Comparison of ENCODE assay signal across 13 mouse cellular contexts in genomic region chr6:99845508-99845846, GRCm38 (mm10).
DNase-seq lines count a peak whose midpoint lies in the region; ATAC-seq lines count a peak whose summit lies in the region.
"Had no signal": no experiment of that assay in that cellular context is flagged by ENCODE, and none has a peak within 500 bp of the region (broad histone marks: within the 10 kb centered on the region; RNA-seq: fewer than 3 reads in every experiment).

No protein-coding gene starts in this region.

- no peak overlapping the region for H3K4me3 ChIP-seq in neural tube, embryonic 12.5 days
- H3K4me3 ChIP-seq in neural tube, embryonic 15.5 days (replicated peaks) = no peak overlapping the region
- H3K4me3 ChIP-seq in forebrain, embryonic 16.5 days (replicated peaks; ENCODE audit: low read length) = no peak overlapping the region
- H3K4me3 ChIP-seq: heart, adult 2 months; megakaryocyte, embryonic 14.5 days had no signal

- H3K9me3 ChIP-seq in neural tube, embryonic 12.5 days = no peaks in the 10 kb centered on the region
- no peaks in the 10 kb centered on the region for H3K9me3 ChIP-seq in neural tube, embryonic 15.5 days (replicated peaks)
- H3K9me3 ChIP-seq in forebrain, embryonic 16.5 days (ENCODE audit: control insufficient read depth, low read length) = no peaks in the 10 kb centered on the region
- H3K9me3 ChIP-seq: megakaryocyte, embryonic 14.5 days had no signal

- no peak overlapping the region for H3K4me2 ChIP-seq in neural tube, embryonic 12.5 days (replicated peaks)
- H3K4me2 ChIP-seq in neural tube, embryonic 15.5 days = no peak overlapping the region
- no peak overlapping the region for H3K4me2 ChIP-seq in forebrain, embryonic 16.5 days (ENCODE audit: low read length)

- H3K4me1 ChIP-seq in neural tube, embryonic 12.5 days = peaks cover 24% of the 10 kb centered on the region
- peaks cover 17% of the 10 kb centered on the region for H3K4me1 ChIP-seq in neural tube, embryonic 15.5 days
- peaks cover 14% of the 10 kb centered on the region for H3K4me1 ChIP-seq in forebrain, embryonic 16.5 days (replicated peaks; ENCODE audit: control insufficient read depth, insufficient read depth, low read length)
- H3K4me1 ChIP-seq: megakaryocyte, embryonic 14.5 days had no signal

- intact Hi-C loops in gastrocnemius, postnatal 14 days (cut with DNase I; ENCODE audit: low total_unique reads) = no loop called here

- peak; percentile 39 for ATAC-seq in neural tube, embryonic 12.5 days (ENCODE audit: low FRiP score, low read depth)
- ATAC-seq in neural tube, embryonic 15.5 days (ENCODE audit: low FRiP score) = no peak
- 0 out of 2 replicates have a peak, but pooled peaks have one; percentile 24 for ATAC-seq in forebrain, embryonic 16.5 days
- no peak for ATAC-seq in CD4-positive, CD25-positive, alpha-beta regulatory T cell, adult 4 months

- DNase-seq in gastrocnemius, postnatal 14 days = peak; percentile 18
- DNase-seq in gastrocnemius, postnatal 10 days = no peak
- DNase-seq in skeletal muscle tissue, adult 2 months (ENCODE audit: low read depth, low spot score) = peak; percentile 17
- DNase-seq in layer of hippocampus, adult 18-20 months (ENCODE audit: low spot score in 2 of 2) = no peak
- DNase-seq: cerebellum, postnatal 36 days; heart, adult 2 months; lung, adult 2 months; thymus, postnatal 25 days had no signal

- no peaks in the 10 kb centered on the region for H3K36me3 ChIP-seq in neural tube, embryonic 12.5 days
- no peaks in the 10 kb centered on the region for H3K36me3 ChIP-seq in neural tube, embryonic 15.5 days
- no peaks in the 10 kb centered on the region for H3K36me3 ChIP-seq in forebrain, embryonic 16.5 days (ENCODE audit: control insufficient read depth, insufficient read depth)

- no peak overlapping the region for H3K27ac ChIP-seq in neural tube, embryonic 12.5 days
- no peak overlapping the region for H3K27ac ChIP-seq in neural tube, embryonic 15.5 days (replicated peaks)
- no peak overlapping the region for H3K27ac ChIP-seq in forebrain, embryonic 16.5 days (ENCODE audit: low read length)
- H3K27ac ChIP-seq: heart, adult 2 months had no signal

- H3K9ac ChIP-seq in neural tube, embryonic 12.5 days = no peak overlapping the region
- H3K9ac ChIP-seq in neural tube, embryonic 15.5 days (replicated peaks) = no peak overlapping the region
- no peak overlapping the region for H3K9ac ChIP-seq in forebrain, embryonic 16.5 days (replicated peaks; ENCODE audit: low read depth, low read length)

- 29% methylated on average over 4 of the region's 4 CpGs for WGBS in neural tube, embryonic 12.5 days
- WGBS in neural tube, embryonic 15.5 days = 23% methylated on average over 4 of the region's 4 CpGs
- WGBS in forebrain, embryonic 16.5 days = 14% methylated on average over 4 of the region's 4 CpGs

- H3K27me3 ChIP-seq in neural tube, embryonic 12.5 days (replicated peaks) = 0 out of 2 replicates have a peak, but pooled peaks cover 4% of the 10 kb centered on the region
- no peaks in the 10 kb centered on the region; the same call in 1 of the 2 replicates for H3K27me3 ChIP-seq in neural tube, embryonic 15.5 days (replicated peaks)
- H3K27me3 ChIP-seq in forebrain, embryonic 16.5 days (replicated peaks; ENCODE audit: control insufficient read depth, insufficient read depth, low read length) = no peaks in the 10 kb centered on the region

Comparison
In these comparisons a context has a peak if more than half of its experiments do, and no peak if none do; other contexts are left out.
1. DNase-seq: peak in gastrocnemius, postnatal 14 days (single experiment) and skeletal muscle tissue, adult 2 months (single experiment); none in gastrocnemius, postnatal 10 days (single experiment) and layer of hippocampus, adult 18-20 months (0 of 2).
2. ATAC-seq: peak in neural tube, embryonic 12.5 days (single experiment) and forebrain, embryonic 16.5 days (single experiment); none in neural tube, embryonic 15.5 days (single experiment) and CD4-positive, CD25-positive, alpha-beta regulatory T cell, adult 4 months (single experiment).